Mouse (Mus musculus): ENCODE results near the gene Rab43. TPM values are rescaled to one million over a fixed set of nuclear protein-coding genes. Genes with fewer than 3 reads are reported as not detected.
"Not testable (repeated sequence)": the region's sequence is repeated elsewhere in the genome, so short reads cannot be mapped to it uniquely, and the experiment has no call there.

Gene Rab43
- polyA plus RNA-seq, 1 experiment from 2014 or later = 25.5 TPM

DNA sequence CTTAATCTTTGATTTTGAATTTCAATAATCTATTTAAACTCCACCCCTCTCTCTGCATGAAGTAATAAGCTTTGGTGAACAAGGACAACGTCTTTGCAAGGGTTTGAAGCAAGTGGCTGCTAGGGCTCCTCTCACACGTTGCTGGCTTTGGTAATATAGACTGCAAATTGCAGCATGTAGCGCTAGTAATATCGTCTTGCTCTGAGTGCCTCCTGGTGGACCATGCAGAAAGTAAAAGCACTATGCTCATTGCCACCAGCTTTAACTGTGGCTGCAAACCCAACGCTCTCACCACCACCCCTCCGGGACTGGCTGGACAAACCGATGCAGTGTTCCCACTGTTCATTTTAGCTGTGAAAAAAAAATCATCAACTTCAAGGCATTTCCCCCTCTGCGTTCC, 41.3 kb downstream of the Rab43 start:
- no peak overlapping the region for H3K4me2 ChIP-seq (replicated peaks; ENCODE audit: low read depth)
- no peak overlapping the region for H3K4me3 ChIP-seq (ENCODE audit: low read depth, low read length)
- no peaks in the 10 kb centered on the region for H3K4me1 ChIP-seq (replicated peaks; ENCODE audit: control insufficient read depth, insufficient read depth, low read length)
- TF ChIP-seq CTCF (IDR thresholded peaks at IDR 0.05; ENCODE audit: low read depth) = peak; percentile 72
- ATAC-seq = no peak
- H3K27ac ChIP-seq (ENCODE audit: low read depth, low read length) = no peak overlapping the region
- H3K9me3 ChIP-seq (ENCODE audit: control insufficient read depth) = no peaks in the 10 kb centered on the region
- H3K27me3 ChIP-seq (replicated peaks; ENCODE audit: control insufficient read depth, insufficient read depth, low read length) = no peaks in the 10 kb centered on the region
- no peak overlapping the region for H3K9ac ChIP-seq (ENCODE audit: low read depth, low read length)
- WGBS = 46% methylated on average over 8 of the region's 8 CpGs
- no peaks in the 10 kb centered on the region for H3K36me3 ChIP-seq (ENCODE audit: control insufficient read depth, insufficient read depth)

GRCm38 (mm10) chr6:87764296-87764695, 47.7 kb downstream of the Rab43 start:
- H3K36me3 ChIP-seq (ENCODE audit: control insufficient read depth, insufficient read depth); H3K27ac ChIP-seq (ENCODE audit: low read depth, low read length); H3K9ac ChIP-seq (ENCODE audit: low read depth, low read length); H3K4me1 ChIP-seq (replicated peaks; ENCODE audit: control insufficient read depth, insufficient read depth, low read length); ATAC-seq; H3K4me3 ChIP-seq (ENCODE audit: low read depth, low read length); H3K4me2 ChIP-seq (replicated peaks; ENCODE audit: low read depth); H3K9me3 ChIP-seq (ENCODE audit: control insufficient read depth); H3K27me3 ChIP-seq (replicated peaks; ENCODE audit: control insufficient read depth, insufficient read depth, low read length): not testable (repeated sequence)
- 84% methylated on average over 2 of the region's 2 CpGs for WGBS

GRCm38 (mm10) chr6:87763376-87764280, 48.3 kb downstream of the Rab43 start:
- Histone ChIP-seq H3K9ac (ENCODE audit: low read depth, low read length) (no peak overlapping the region), H3K36me3 (ENCODE audit: control insufficient read depth, insufficient read depth) (no peaks in the 10 kb centered on the region), H3K27me3 (replicated peaks; ENCODE audit: control insufficient read depth, insufficient read depth, low read length) (no peaks in the 10 kb centered on the region), H3K9me3 (ENCODE audit: control insufficient read depth) (no peaks in the 10 kb centered on the region), H3K4me3 (ENCODE audit: low read depth, low read length) (no peak overlapping the region), H3K4me1 (replicated peaks; ENCODE audit: control insufficient read depth, insufficient read depth, low read length) (0 out of 2 replicates have a peak, but pooled peaks cover 3% of the 10 kb centered on the region), H3K4me2 (replicated peaks; ENCODE audit: low read depth) (no peak overlapping the region), H3K27ac (ENCODE audit: low read depth, low read length) (no peak overlapping the region)
- 64% methylated on average over 4 of the region's 4 CpGs for WGBS
- ATAC-seq = no peak
- peak; percentile 81 for TF ChIP-seq CTCF (IDR thresholded peaks at IDR 0.05; ENCODE audit: low read depth)

DNA sequence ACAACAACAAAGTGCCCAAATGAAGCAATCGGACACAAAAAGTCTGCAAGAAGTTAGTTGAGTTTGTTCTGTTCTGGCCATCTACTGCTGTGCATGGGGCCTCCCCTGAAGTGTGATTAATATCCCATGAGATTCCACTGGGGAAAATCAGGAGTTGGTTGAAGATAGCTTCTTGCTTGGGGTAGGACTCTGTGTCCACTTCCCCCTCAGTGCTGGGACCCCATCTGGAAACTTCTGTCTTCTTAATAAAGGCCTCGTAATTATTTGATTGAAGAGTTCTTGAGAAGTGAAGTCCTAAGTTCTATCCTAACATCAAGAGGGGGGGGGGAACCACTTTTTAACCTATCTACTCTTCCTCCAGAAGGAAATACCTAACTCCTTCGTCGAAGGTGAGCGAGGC, 49.8 kb downstream of the Rab43 start:
- H3K4me2 ChIP-seq (replicated peaks; ENCODE audit: low read depth) = no peak overlapping the region
- H3K9ac ChIP-seq (ENCODE audit: low read depth, low read length) = no peak overlapping the region
- no peak overlapping the region for H3K27ac ChIP-seq (ENCODE audit: low read depth, low read length)
- H3K36me3 ChIP-seq (ENCODE audit: control insufficient read depth, insufficient read depth) = no peaks in the 10 kb centered on the region
- ATAC-seq = no peak
- WGBS = 74% methylated on average over 5 of the region's 5 CpGs
- 0 out of 2 replicates have a peak, but pooled peaks cover 3% of the 10 kb centered on the region for H3K4me1 ChIP-seq (replicated peaks; ENCODE audit: control insufficient read depth, insufficient read depth, low read length)
- no peak for TF ChIP-seq CTCF (IDR thresholded peaks at IDR 0.05; ENCODE audit: low read depth)
- no peaks in the 10 kb centered on the region for H3K27me3 ChIP-seq (replicated peaks; ENCODE audit: control insufficient read depth, insufficient read depth, low read length)
- H3K4me3 ChIP-seq (ENCODE audit: low read depth, low read length) = no peak overlapping the region
- H3K9me3 ChIP-seq (ENCODE audit: control insufficient read depth) = no peaks in the 10 kb centered on the region

DNA sequence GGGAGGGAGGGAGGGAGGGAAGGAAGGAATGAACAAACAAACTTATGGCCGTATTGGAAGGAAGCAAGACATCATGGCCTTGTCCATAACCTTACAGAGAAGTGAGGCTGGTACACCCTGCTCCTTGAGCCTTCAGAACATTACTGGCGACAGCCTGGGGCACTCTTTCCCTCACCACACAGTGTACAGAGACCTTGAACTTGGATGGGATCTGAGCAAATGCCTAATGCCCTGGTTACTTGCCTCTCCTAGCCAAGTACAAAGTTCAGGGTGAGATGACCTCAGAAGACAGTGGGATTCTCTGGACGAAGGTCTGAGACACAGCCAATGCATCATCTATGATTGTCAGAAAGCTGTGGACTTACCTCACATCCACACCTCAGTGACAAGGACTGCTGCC, 52.1 kb downstream of the Rab43 start:
- H3K27me3 ChIP-seq (replicated peaks; ENCODE audit: control insufficient read depth, insufficient read depth, low read length) = no peaks in the 10 kb centered on the region
- no peaks in the 10 kb centered on the region for H3K9me3 ChIP-seq (ENCODE audit: control insufficient read depth)
- ATAC-seq = no peak
- H3K9ac ChIP-seq (ENCODE audit: low read depth, low read length) = no peak overlapping the region
- H3K4me2 ChIP-seq (replicated peaks; ENCODE audit: low read depth) = no peak overlapping the region
- no peaks in the 10 kb centered on the region for H3K36me3 ChIP-seq (ENCODE audit: control insufficient read depth, insufficient read depth)
- H3K27ac ChIP-seq (ENCODE audit: low read depth, low read length) = no peak overlapping the region
- H3K4me1 ChIP-seq (replicated peaks; ENCODE audit: control insufficient read depth, insufficient read depth, low read length) = 0 out of 2 replicates have a peak, but pooled peaks cover 3% of the 10 kb centered on the region
- WGBS = 45% methylated on average over 3 of the region's 3 CpGs
- no peak overlapping the region for H3K4me3 ChIP-seq (ENCODE audit: low read depth, low read length)
- TF ChIP-seq CTCF (IDR thresholded peaks at IDR 0.05; ENCODE audit: low read depth) = no peak

DNA sequence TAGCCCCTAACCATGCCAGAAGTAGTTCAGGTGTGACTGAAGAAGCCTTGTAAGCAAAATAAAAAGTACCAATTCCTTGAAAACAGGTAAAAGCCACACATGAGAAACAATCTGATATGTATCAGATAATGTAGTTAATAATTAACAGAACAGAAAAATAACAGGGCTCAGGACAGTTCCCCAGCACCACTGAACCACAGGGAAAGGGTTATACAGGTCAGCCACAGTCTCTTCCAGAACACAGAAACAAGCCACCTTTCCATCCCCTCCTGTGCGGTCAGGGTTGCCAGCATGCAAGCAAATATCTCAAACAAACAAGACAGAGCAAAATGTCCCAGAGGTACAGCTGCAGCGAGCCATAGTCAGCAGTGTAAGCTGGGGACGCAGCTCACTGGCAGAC, 52.6 kb downstream of the Rab43 start:
- H3K4me3 ChIP-seq (ENCODE audit: low read depth, low read length) = no peak overlapping the region
- WGBS = 28% methylated on average over 3 of the region's 3 CpGs
- H3K27ac ChIP-seq (ENCODE audit: low read depth, low read length) = no peak overlapping the region
- H3K9ac ChIP-seq (ENCODE audit: low read depth, low read length) = no peak overlapping the region
- H3K4me1 ChIP-seq (replicated peaks; ENCODE audit: control insufficient read depth, insufficient read depth, low read length) = 0 out of 2 replicates have a peak, but pooled peaks cover 3% of the 10 kb centered on the region
- no peak for TF ChIP-seq CTCF (IDR thresholded peaks at IDR 0.05; ENCODE audit: low read depth)
- ATAC-seq = no peak
- no peak overlapping the region for H3K4me2 ChIP-seq (replicated peaks; ENCODE audit: low read depth)
- H3K9me3 ChIP-seq (ENCODE audit: control insufficient read depth) = no peaks in the 10 kb centered on the region
- no peaks in the 10 kb centered on the region for H3K27me3 ChIP-seq (replicated peaks; ENCODE audit: control insufficient read depth, insufficient read depth, low read length)
- no peaks in the 10 kb centered on the region for H3K36me3 ChIP-seq (ENCODE audit: control insufficient read depth, insufficient read depth)

All from intestine, postnatal 0 days (tissue).